In genomic region chr7:65957245-65957644, GRCm38 (mm10) we compare ENCODE assay signal across 17 mouse cellular contexts.
"Had no signal": no experiment of that assay in that cellular context is flagged by ENCODE, and none has a peak within 500 bp of the region (broad histone marks: within the 10 kb centered on the region; RNA-seq: fewer than 3 reads in every experiment).

No protein-coding gene starts in this region.

- H3K9me3 ChIP-seq: lung, embryonic 15.5 days; midbrain, embryonic 13.5 days; midbrain, embryonic 15.5 days; neural tube, embryonic 12.5 days had no signal

- H3K4me1 ChIP-seq: lung, embryonic 15.5 days; megakaryocyte, embryonic 14.5 days had no signal

- ATAC-seq: lung, postnatal 0 days; midbrain, embryonic 13.5 days; midbrain, embryonic 15.5 days had no signal

- H3K9ac ChIP-seq: lung, embryonic 15.5 days; midbrain, embryonic 13.5 days; midbrain, embryonic 15.5 days; neural tube, embryonic 12.5 days had no signal

- DNase-seq: lung, adult 2 months; lung, postnatal 14 days; lung, postnatal 36 days; right cerebral cortex, postnatal 25 days; right cerebral cortex, postnatal 4 days; spleen, adult 18-20 months; thymus, adult 18-20 months; thymus, postnatal 14 days; thymus, postnatal 36 days had no signal

- H3K27me3 ChIP-seq: lung, embryonic 15.5 days; megakaryocyte, embryonic 14.5 days; midbrain, embryonic 15.5 days; neural tube, embryonic 12.5 days had no signal

- H3K27ac ChIP-seq: lung, embryonic 15.5 days; macrophage; midbrain, embryonic 13.5 days; midbrain, embryonic 15.5 days; neural tube, embryonic 12.5 days had no signal

- H3K4me3 ChIP-seq: lung, embryonic 15.5 days; megakaryocyte, embryonic 14.5 days; midbrain, embryonic 13.5 days; midbrain, embryonic 15.5 days; neural tube, embryonic 12.5 days had no signal

- H3K4me2 ChIP-seq: lung, embryonic 15.5 days; midbrain, embryonic 11.5 days; midbrain, embryonic 13.5 days; midbrain, embryonic 15.5 days; neural tube, embryonic 12.5 days had no signal

- H3K36me3 ChIP-seq: lung, embryonic 15.5 days; midbrain, embryonic 13.5 days; midbrain, embryonic 15.5 days; neural tube, embryonic 12.5 days had no signal
